Mouse (Mus musculus) gastrocnemius, postnatal 10 days (tissue): Measurements from ENCODE around the gene Wdr3. TPM values are rescaled to one million over a fixed set of nuclear protein-coding genes. Genes with fewer than 3 reads are reported as not detected.

Experiments
- total RNA-seq, 2 experiments: library from RNA; stranded (reverse); gene quantifications; 2 replicates each; pipeline ENCODE4 v1.2.3; 2021

Wdr3 gene
- total RNA-seq, 2 experiments from 2014 or later: 10.4 to 11.0 TPM

Other genes starting within 250 kb of the Wdr3 start
- gene Gdap2, start within 50 bp of the Wdr3 start, total RNA-seq: 1 to 10 TPM; 7.2 to 7.7 TPM